Mouse (Mus musculus): ENCODE data around the gene Gm10563.

GRCm38 (mm10) chr4:155603801-155604200 is 41.4 kb downstream of the Gm10563 start:
- TF ChIP-seq CTCF (IDR thresholded peaks at IDR 0.05; ENCODE audit: low read depth, low read length): no peak
- no peak for TF ChIP-seq POLR2A (IDR thresholded peaks at IDR 0.05; ENCODE audit: borderline replicate concordance, low read depth, low read length)
